Mouse (Mus musculus) gastrocnemius, postnatal 36 days (tissue): Measurements from ENCODE around the gene Sh3bp4. TPM values are rescaled to one million over a fixed set of nuclear protein-coding genes. Genes with fewer than 3 reads are reported as not detected.

Experiments
- DNase-seq, 2 experiments: peaks; one replicate each; pipeline ENCODE4 v3.0.0; 2022
- intact Hi-C: fragments of 180-260 bp; cut with DNase I; formaldehyde crosslinking; loops from one replicate; pipeline ENCODE4 v1.15.1; 2025
- total RNA-seq, 2 experiments: library from RNA; stranded (reverse); gene quantifications; 2 replicates each; pipeline ENCODE4 v1.2.3; 2021

The Sh3bp4 gene
- total RNA-seq, 2 experiments from 2014 or later = 2.6 TPM

DNA sequence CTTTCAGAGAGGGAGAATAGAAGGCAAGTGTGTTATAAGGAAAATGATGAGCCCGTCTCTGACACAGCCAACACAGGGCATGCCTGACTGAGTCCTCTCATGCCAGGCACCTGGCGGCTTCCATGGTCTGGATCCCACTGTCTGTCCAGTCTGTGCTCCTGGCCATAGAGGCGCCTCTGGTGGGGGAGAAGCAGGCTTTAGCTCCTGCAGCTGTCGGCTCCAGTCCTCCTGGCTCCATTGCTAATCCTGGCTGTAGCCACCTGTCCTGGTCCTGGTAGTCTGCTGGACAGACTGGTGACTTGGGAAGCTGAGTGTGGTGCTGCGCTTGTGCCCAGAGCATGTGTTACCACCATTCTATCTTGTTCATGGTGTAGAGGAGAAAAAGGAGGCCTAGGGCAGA, 46.8 kb downstream of the Sh3bp4 start:
- DNase-seq = no peak
- intact Hi-C loops = no loop called here

GRCm38 (mm10) chr1:89118076-89118475, 47.9 kb downstream of the Sh3bp4 start:
- intact Hi-C loops = no loop called here
- DNase-seq = no peak

DNA sequence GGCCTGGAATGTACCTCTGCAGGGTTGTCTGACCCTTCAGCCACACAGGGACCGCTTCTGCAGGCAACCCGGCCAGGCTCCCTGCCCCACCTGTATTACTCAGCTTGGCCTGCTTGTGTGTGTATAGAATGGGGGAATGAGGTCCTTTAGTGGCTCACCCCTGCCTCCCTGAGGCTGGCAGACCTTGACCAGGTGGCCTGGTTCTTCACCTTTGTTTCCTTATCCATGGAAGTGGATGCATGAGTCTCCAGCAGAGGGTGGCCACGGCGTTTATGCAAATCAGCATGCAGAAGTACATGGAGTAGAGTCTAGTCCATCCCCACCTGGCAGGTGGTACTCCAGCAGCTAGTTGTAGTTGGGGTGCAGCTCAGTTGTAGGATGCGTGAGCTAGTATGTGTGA, 48.6 kb downstream of the Sh3bp4 start:
- intact Hi-C loops = no loop called here
- no peak for DNase-seq

- intact Hi-C loops = no loop called here
- no peak for DNase-seq
Observed at GRCm38 (mm10) chr1:89120290-89120689, 50.1 kb downstream of the Sh3bp4 start.

DNA sequence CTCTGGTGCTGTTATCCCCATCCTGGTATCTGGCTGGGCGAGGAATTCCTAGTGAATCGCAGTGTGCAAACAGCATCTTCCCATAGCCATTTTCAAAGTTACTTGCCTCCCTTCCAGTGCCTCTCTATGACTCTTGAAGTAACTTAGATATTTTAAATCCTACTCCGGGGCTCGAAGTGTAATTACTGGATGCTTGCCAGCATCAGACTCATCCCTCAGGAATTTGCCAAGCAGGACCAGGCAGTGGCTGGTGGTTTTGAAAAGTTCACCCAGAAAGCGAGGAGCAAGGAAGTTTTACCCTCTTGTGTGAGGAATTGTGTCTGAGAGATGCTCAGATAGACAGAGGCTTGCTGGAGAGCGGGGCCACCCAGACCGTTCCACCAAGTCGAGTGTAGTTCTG, 51.3 kb downstream of the Sh3bp4 start:
- DNase-seq = no peak
- intact Hi-C loops = no loop called here

DNA sequence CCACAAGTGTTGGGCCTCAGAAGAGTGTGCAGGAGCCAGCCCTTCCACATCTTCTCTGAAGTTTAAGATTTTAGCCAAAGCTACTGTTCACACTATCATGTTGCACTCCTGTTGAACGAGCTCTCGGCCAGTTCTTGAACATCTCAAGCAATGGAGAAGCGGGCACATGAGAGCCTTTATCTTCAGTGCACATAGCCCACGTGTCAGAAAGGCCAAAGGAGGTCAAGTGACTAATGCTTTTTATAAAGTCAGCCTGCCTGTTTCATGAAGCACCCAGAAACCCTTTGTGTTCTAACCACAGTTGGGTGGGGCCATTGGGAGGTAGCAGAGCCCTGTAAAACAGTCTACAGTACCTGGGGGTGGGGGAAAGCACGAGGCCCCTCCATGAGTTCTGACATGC, 52.2 kb downstream of the Sh3bp4 start:
- intact Hi-C loops = no loop called here
- DNase-seq = no peak

DNA sequence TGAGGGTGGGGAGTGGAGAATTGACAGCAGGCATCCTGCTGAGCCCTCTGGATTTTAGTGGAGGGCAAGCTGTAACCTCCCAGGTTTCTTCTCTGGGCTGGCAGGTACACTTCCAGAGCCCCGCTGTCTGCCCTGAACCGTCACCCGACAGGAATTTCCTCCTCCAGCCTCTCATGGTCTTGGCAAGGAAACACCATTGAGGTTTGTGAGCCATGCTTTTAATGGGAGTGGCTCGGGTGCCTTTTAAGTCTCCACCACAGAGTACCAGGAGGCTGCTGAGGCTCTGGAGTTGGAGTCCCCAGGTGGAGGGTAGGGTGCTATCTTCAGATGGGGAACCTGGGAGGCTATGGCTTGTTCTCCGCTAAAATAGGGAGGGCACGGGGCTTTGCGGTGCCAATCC, 53.9 kb downstream of the Sh3bp4 start:
- intact Hi-C loops = no loop called here
- DNase-seq = no peak

- no peak for DNase-seq
- intact Hi-C loops = no loop called here
Observed at GRCm38 (mm10) chr1:89127163-89127562, 56.9 kb downstream of the Sh3bp4 start.

- intact Hi-C loops = no loop called here
- no peak for DNase-seq
Observed at GRCm38 (mm10) chr1:89130429-89130828, 60.2 kb downstream of the Sh3bp4 start.

GRCm38 (mm10) chr1:89131018-89131540, 60.9 kb downstream of the Sh3bp4 start:
- DNase-seq = no peak
- intact Hi-C loops = no loop called here

GRCm38 (mm10) chr1:89131707-89132106, 61.5 kb downstream of the Sh3bp4 start:
- intact Hi-C loops = no loop called here
- DNase-seq = no peak

DNA sequence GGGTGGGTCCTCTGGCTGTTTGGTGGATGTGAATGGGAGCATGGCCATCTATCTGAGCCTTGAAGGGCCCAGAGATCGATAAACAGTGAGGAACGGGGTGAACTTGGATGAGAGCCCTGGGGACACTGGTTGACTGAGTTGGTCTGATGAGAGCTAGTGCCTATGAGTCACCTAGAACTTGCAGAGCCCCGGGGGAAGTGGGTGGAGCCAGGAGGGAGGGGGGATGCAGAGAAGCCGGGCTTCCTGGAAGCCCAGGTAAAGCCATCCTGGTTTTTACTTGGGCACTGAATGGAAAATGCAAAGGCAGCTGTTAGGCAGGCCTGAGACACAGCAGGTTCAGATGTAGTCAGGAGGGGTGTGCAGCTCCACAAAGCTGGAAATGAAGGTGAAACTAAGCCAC, 63.1 kb downstream of the Sh3bp4 start:
- DNase-seq = no peak
- intact Hi-C loops = no loop called here

DNA sequence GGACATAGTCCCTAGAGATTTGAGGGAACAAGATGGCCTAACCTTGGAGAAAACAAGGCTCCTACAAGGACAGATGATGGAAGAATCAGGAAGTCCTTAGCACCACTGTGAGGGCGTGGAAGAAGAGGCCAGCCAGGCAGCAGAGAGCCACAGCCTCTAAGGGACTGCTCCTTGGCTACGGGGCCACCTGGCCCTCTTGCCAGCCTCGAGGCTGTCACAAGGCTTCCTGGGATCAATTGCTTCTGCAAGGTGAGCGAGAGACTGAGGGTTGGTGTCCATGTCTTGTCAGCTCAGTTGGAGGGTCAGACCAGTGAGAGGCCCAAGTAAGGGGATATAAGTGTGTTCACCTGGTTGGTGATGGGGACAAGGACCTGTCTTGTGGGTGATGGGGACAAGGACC, 63.5 kb downstream of the Sh3bp4 start:
- intact Hi-C loops = no loop called here
- no peak for DNase-seq

DNA sequence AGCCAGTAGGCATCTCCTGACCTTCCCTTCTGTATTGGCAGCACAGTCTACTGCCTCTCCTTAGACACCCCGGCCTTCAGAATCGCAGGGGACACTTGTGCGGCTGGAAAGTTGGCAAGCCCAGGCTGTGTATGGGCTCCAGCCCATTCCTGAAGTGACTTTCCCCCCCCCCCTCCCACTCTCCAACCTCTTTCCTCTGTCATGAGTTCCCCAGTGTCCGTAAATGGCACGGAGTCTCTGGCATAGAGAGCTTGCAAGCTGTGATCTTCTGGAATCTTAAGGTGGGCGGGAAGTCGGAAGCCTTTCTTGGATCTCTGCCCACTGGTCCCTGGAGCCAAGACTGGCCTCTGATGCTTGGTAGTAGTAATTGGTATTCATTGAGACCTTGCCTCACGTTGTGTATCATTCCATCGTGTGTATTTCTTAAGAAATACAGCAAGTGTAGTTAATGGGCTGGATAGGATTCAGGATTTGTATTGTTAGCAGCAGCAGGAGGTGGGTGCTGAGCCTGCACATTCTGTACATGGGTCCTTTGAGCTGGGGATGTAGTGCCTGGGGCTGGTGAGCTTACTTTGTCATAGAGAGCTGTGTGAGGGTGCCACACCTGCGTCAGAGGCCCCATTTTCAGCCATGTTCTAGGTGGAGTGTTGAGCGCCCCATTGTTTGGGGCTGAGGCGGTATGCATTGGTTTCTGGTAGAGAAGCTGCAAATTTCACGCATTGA, 66.0 kb downstream of the Sh3bp4 start:
- intact Hi-C loops = no loop called here
- no peak for DNase-seq

- intact Hi-C loops = no loop called here
- no peak for DNase-seq
Observed at GRCm38 (mm10) chr1:89137086-89137816, 67.0 kb downstream of the Sh3bp4 start.

GRCm38 (mm10) chr1:89138316-89138715, 68.1 kb downstream of the Sh3bp4 start:
- no peak for DNase-seq
- intact Hi-C loops = no loop called here

DNA sequence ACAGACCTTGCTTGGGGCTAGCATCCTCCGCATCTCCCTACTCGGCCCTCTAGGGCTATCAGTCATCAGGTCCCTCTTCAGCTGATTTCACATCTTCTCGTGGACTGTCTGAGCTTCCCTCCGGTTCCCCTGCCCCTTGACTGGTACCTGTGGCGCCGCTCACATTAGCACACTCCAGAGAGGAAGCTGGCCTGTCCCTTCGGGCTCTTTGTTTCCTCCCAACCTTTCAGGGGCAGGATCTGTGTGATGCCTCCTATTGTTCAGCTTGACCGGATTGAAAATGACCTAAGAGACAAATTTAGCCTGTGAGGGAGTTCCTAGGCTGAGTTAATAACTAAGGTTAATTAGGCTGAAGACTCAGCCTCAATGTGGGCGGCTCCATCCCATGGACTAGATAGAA, 69.9 kb downstream of the Sh3bp4 start:
- DNase-seq = no peak
- intact Hi-C loops = no loop called here

DNA sequence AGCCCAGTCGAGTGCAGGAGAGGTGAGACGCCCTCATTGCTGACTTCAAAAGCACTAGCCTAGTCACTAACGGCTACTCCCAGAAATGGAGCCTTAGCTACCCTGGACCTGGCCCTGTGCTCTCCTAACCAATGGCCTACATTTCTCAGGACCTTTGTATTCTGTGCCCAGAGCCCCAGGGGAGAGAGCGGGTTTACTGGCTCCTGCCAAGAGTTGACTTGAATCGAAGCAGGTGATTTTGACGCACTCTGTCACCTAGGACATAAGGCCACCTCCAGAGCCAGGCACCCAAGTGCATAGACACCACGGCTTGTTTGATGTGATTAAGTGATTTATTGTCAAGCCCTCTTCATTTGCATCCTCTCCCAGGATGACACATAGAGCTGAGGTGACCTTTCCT, 80.9 kb downstream of the Sh3bp4 start:
- intact Hi-C loops = no loop called here
- DNase-seq = no peak

DNA sequence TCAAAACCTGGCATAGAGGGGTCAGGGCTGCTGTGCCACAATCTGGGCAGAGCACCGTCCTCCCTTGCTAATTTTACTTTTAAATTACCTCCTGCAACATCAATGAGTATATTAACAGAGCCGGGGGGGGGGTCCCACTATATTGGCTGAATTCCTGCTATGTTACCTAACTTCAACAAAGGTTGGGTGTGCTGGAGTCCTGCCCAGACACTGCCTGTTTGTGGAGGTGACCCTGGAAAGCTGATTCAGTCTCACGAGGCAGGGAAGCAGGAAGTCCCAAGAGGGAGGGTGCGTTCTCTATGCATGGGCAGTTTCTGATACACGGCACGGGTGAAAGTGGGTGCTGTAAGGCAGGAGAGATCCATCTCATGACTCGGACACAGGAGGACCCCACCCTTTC, 82.4 kb downstream of the Sh3bp4 start:
- intact Hi-C loops = no loop called here
- DNase-seq = no peak

- no peak for DNase-seq
- intact Hi-C loops = no loop called here
Observed at GRCm38 (mm10) chr1:89153203-89153602, 83.0 kb downstream of the Sh3bp4 start.

- DNase-seq = no peak
- intact Hi-C loops = no loop called here
Observed at GRCm38 (mm10) chr1:89163483-89163882, 93.3 kb downstream of the Sh3bp4 start.

GRCm38 (mm10) chr1:89164281-89164680, 94.1 kb downstream of the Sh3bp4 start:
- intact Hi-C loops = no loop called here
- DNase-seq = no peak
